Mouse (Mus musculus): ENCODE data around the gene Cobll1. TPM values are rescaled to one million over a fixed set of nuclear protein-coding genes. Genes with fewer than 3 reads are reported as not detected.

The Cobll1 gene
- 1.2 and 2.3 TPM in 2 replicates for polyA plus RNA-seq (2012)

DNA sequence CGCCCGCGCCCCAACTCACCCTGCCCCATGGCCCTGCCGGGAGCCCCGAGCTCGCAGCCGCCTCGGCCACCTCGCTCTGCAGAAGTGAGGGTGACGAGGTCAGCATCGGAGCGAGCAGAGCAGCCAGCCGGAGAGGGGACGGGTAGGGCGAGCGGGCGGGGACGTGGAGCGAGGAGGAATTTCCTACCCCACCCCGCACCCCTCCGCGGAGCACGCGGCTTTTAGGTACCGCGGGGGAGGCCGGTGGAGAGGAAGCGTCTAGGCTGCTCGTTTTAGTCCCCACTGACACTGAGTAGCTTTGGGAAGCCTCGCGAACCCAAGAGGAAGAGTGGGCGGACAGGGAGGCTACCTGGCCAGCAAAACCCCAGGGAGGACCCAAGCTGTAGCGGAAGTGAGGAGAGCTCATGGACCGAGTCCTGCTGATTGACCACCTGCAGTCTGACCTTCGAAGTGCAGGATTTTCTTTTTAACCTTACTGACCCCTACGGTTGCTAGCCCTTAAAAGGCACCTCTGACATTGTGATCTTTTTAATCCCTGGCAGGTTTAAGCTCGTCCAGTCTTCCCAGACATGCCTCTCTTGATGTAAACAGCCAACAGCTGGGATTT is at the start of gene Cobll1:
TSS of gene Cobll1 (minus strand) at position 440 of the 607 bp plus-strand sequence.

Other genes starting within 250 kb of the Cobll1 start
- gene Grb14, start 214.4 kb downstream of the Cobll1 start, polyA plus RNA-seq (2012), result 0.90 and 2.2 TPM in 2 replicates
- gene Slc38a11, start 124.6 kb upstream of the Cobll1 start, polyA plus RNA-seq (2012), result not detected in 2 replicates